Mouse (Mus musculus) midbrain, embryonic 12.5 days (tissue): ENCODE results near the gene Ppp2r5c. TPM values are rescaled to one million over a fixed set of nuclear protein-coding genes. Genes with fewer than 3 reads are reported as not detected.
A peak's percentile ranks its signal among the peaks of the same experiment; 100 is the strongest.

Source experiments
- ATAC-seq: fragments of 200-750 bp; cut with Nextera tagmentation; 2 replicates; pipeline ENCODE4 v1.8.0; 2017; ENCODE audit warnings: low read depth, moderate TSS enrichment, moderate library complexity; ENCODE audit not compliant: low FRiP score
- H3K27ac ChIP-seq: fragments of 300-500 bp; sonication (generic); replicated peaks from 2 replicates; pipeline ENCODE4 v1.5.1; 2016; ENCODE audit warnings: mild to moderate bottlenecking
- H3K27me3 ChIP-seq: fragments of 300-500 bp; sonication (generic); 2 replicates; pipeline ENCODE4 v1.6.1; 2016; ENCODE audit warnings: mild to moderate bottlenecking
- H3K36me3 ChIP-seq: fragments of 300-500 bp; sonication (generic); 2 replicates; pipeline ENCODE4 v1.6.1; 2016
- H3K4me1 ChIP-seq: fragments of 300-500 bp; sonication (generic); 2 replicates; pipeline ENCODE4 v1.6.1; 2016
- H3K4me2 ChIP-seq: fragments of 300-500 bp; sonication (generic); replicated peaks from 2 replicates; pipeline ENCODE4 v1.6.1; 2016; ENCODE audit warnings: mild to moderate bottlenecking, moderate library complexity
- H3K4me3 ChIP-seq: fragments of 300-500 bp; sonication (generic); 2 replicates; pipeline ENCODE4 v1.5.1; 2016; ENCODE audit warnings: mild to moderate bottlenecking
- H3K9ac ChIP-seq: fragments of 300-500 bp; sonication (generic); replicated peaks from 2 replicates; pipeline ENCODE4 v1.6.1; 2016; ENCODE audit warnings: mild to moderate bottlenecking, moderate library complexity
- H3K9me3 ChIP-seq: fragments of 300-500 bp; sonication (generic); 2 replicates; pipeline ENCODE4 v1.6.1; 2016; ENCODE audit warnings: mild to moderate bottlenecking
- WGBS: fragments of 180-500 bp; shearing (Covaris S2); methylation state at CpG from one replicate; pipeline ENCODE4 v1.1.7; 2016; 5-methylcytosine and 5-hydroxymethylcytosine counted together
- polyA plus RNA-seq: library from polyadenylated mRNA; unstranded; fragments of >200 nt; fragmentation: Nextera tagmentation; extraction: Ambion mirVana; gene quantifications from 2 replicates; pipeline ENCODE4 v1.2.1, GENCODE M21; 2016

The Ppp2r5c gene
- polyA plus RNA-seq, 1 experiment from 2014 or later, result 161 TPM

- Histone ChIP-seq H3K4me1 (0 out of 2 replicates have a peak, but pooled peaks cover under 1% of the 10 kb centered on the region), H3K9me3 (no peaks in the 10 kb centered on the region), H3K27ac (no peak overlapping the region), H3K4me2 (no peak overlapping the region), H3K9ac (no peak overlapping the region), H3K36me3 (peaks cover 13% of the 10 kb centered on the region), H3K27me3 (no peaks in the 10 kb centered on the region), H3K4me3 (no peak overlapping the region)
- no peak for ATAC-seq
- WGBS, result 67% methylated on average over 9 of the region's 9 CpGs
These were observed 31.7 kb downstream of the Ppp2r5c start for GRCm38 (mm10) chr12:110478601-110479008.

DNA sequence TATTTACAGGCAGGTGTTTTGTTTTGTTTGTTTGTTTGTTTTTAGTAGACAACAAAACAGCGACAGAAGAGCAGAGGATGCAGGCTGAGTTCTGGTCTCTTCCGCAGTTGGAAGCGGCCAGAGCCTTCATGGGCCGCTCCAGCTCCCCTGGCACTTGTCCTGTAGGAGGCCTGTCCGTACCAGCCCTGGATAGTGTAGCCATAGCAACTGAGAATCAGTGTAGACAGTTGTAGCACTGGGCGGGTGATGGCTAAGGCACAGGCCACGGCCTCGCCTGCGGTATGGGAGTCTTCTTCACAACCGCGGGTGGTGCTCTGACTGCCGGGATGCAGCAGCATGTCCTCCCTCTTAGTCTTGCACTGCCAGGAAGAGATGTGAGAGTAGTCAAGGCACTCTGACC is 32.3 kb downstream of the Ppp2r5c start:
- H3K9ac ChIP-seq, result no peak overlapping the region
- H3K9me3 ChIP-seq, result no peaks in the 10 kb centered on the region
- WGBS, result 86% methylated on average over 12 of the region's 12 CpGs
- H3K27me3 ChIP-seq, result no peaks in the 10 kb centered on the region
- H3K27ac ChIP-seq, result no peak overlapping the region
- peaks cover 13% of the 10 kb centered on the region for H3K36me3 ChIP-seq
- H3K4me3 ChIP-seq, result no peak overlapping the region
- no peak overlapping the region for H3K4me2 ChIP-seq
- peaks cover 7% of the 10 kb centered on the region for H3K4me1 ChIP-seq
- no peak for ATAC-seq

- WGBS, result 86% methylated on average over 4 of the region's 4 CpGs
- Histone ChIP-seq H3K9me3 (no peaks in the 10 kb centered on the region), H3K4me1 (peaks cover 13% of the 10 kb centered on the region), H3K4me3 (no peak overlapping the region), H3K9ac (no peak overlapping the region), H3K4me2 (no peak overlapping the region), H3K27me3 (no peaks in the 10 kb centered on the region), H3K27ac (no peak overlapping the region), H3K36me3 (peaks cover 13% of the 10 kb centered on the region)
- ATAC-seq, result no peak
These were observed 33.8 kb downstream of the Ppp2r5c start for GRCm38 (mm10) chr12:110480701-110481100.

DNA sequence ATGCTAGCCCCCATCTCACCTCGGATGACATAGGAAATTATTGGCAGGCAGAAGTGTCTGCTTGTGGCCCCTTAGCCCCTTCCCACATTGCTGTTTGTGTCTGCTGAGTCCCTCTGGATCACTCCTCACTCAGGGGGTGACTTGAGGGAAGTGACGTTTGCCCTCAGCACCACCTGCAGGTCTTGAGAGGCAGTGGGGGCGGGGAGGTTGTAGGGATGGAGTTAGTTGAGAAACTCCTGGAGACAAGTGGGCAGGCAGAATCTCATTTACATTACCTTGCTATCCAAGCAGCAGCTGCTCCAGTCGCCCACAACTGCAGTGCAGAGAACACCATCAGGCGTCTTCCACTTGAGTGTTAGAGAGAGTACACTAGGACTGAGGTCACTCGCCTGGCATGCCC is 36.8 kb downstream of the Ppp2r5c start:
- 32% methylated on average over 6 of the region's 6 CpGs for WGBS
- ATAC-seq, result no peak

GRCm38 (mm10) chr12:110484824-110485584 is 38.1 kb downstream of the Ppp2r5c start:
- WGBS, result 2% methylated on average over 17 of the region's 17 CpGs
- Histone ChIP-seq H3K4me3 (peak overlapping the region; percentile 74), H3K27me3 (no peaks in the 10 kb centered on the region), H3K4me1 (peaks cover 34% of the 10 kb centered on the region), H3K9ac (peak overlapping the region; percentile 82), H3K27ac (peak overlapping the region; percentile 98), H3K9me3 (0 out of 2 replicates have a peak, but pooled peaks cover under 1% of the 10 kb centered on the region), H3K36me3 (peaks cover 4% of the 10 kb centered on the region; the same call in 1 of the 2 replicates), H3K4me2 (peak overlapping the region; percentile 97)
- peak; percentile 61 for ATAC-seq

More for the DNA sequence above, 36.8 kb downstream of the Ppp2r5c start:
- Histone ChIP-seq H3K4me3 (no peak overlapping the region), H3K4me2 (no peak overlapping the region), H3K36me3 (peaks cover 4% of the 10 kb centered on the region; the same call in 1 of the 2 replicates), H3K27ac (no peak overlapping the region), H3K9me3 (no peaks in the 10 kb centered on the region), H3K27me3 (no peaks in the 10 kb centered on the region), H3K9ac (no peak overlapping the region; the same call in 1 of the 2 replicates), H3K4me1 (peaks cover 34% of the 10 kb centered on the region)

DNA sequence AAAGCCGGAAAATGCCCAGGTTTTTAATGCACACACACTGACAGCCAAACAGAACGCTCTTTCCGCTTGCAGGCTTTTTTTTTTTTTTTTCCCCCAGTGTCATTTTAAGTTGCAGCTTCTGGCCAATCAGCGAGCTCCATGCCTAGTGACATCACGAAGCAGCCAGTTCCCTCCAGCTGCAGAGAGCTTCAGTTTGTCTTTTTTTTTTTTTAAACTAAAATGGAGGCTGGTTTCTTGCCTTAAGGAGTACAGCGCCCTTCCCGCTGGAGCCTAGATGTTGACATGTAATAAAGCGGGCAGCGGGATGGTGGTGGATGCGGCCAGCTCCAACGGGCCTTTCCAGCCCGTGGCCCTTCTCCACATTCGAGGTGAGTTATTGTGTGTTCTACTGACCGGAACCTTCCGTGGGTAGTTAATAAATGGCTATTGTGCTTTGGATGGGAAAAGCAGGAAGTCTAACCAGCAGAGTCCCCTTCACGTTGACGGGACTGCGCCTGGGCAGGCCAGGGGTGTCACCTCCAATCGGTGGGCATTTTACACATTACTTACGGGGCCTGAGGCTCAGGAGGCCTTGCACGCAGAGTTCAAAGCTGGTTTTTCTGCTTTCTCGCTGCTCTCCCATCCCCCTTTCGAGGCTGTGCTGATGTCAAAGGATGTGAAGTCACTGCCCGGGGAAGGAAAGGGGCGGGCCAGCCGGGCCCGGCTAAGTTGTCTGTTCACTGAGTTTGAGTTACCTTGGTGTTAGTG is 38.8 kb downstream of the Ppp2r5c start:
- peak overlapping the region; percentile 98 for H3K27ac ChIP-seq
- 0 out of 2 replicates have a peak, but pooled peaks cover 4% of the 10 kb centered on the region for H3K9me3 ChIP-seq

GRCm38 (mm10) chr12:110486852-110487251 is 39.9 kb downstream of the Ppp2r5c start:
- Histone ChIP-seq H3K4me2 (peak overlapping the region; percentile 97), H3K36me3 (peaks cover 4% of the 10 kb centered on the region), H3K9ac (peak overlapping the region; percentile 82), H3K27ac (0 out of 2 replicates have a peak overlapping the region, but pooled peaks have one; percentile 98), H3K4me1 (peaks cover 34% of the 10 kb centered on the region), H3K9me3 (0 out of 2 replicates have a peak, but pooled peaks cover 4% of the 10 kb centered on the region), H3K27me3 (no peaks in the 10 kb centered on the region), H3K4me3 (peak overlapping the region; percentile 74)
- WGBS, result 82% methylated on average over 5 of the region's 5 CpGs
- ATAC-seq, result no peak

More for the DNA sequence above, 38.8 kb downstream of the Ppp2r5c start:
- Histone ChIP-seq H3K4me2 (peak overlapping the region; percentile 97), H3K4me3 (peak overlapping the region; percentile 74), H3K4me1 (peaks cover 34% of the 10 kb centered on the region), H3K27me3 (no peaks in the 10 kb centered on the region), H3K36me3 (peaks cover 4% of the 10 kb centered on the region), H3K9ac (peak overlapping the region; percentile 82)
- ATAC-seq, result peak; percentile 82
- WGBS, result under 1% methylated on average over 27 of the region's 27 CpGs

GRCm38 (mm10) chr12:110488031-110488430 is 41.1 kb downstream of the Ppp2r5c start:
- H3K9me3 ChIP-seq, result 0 out of 2 replicates have a peak, but pooled peaks cover 4% of the 10 kb centered on the region
- peaks cover 34% of the 10 kb centered on the region for H3K4me1 ChIP-seq
- no peak for ATAC-seq
- no peak overlapping the region for H3K9ac ChIP-seq
- H3K27ac ChIP-seq, result no peak overlapping the region
- WGBS, result 82% methylated on average over 9 of the region's 9 CpGs
- peak overlapping the region; percentile 97; the same call in 1 of the 2 replicates for H3K4me2 ChIP-seq
- H3K4me3 ChIP-seq, result no peak overlapping the region
- H3K36me3 ChIP-seq, result peaks cover 1% of the 10 kb centered on the region; the same call in 1 of the 2 replicates
- no peaks in the 10 kb centered on the region for H3K27me3 ChIP-seq

DNA sequence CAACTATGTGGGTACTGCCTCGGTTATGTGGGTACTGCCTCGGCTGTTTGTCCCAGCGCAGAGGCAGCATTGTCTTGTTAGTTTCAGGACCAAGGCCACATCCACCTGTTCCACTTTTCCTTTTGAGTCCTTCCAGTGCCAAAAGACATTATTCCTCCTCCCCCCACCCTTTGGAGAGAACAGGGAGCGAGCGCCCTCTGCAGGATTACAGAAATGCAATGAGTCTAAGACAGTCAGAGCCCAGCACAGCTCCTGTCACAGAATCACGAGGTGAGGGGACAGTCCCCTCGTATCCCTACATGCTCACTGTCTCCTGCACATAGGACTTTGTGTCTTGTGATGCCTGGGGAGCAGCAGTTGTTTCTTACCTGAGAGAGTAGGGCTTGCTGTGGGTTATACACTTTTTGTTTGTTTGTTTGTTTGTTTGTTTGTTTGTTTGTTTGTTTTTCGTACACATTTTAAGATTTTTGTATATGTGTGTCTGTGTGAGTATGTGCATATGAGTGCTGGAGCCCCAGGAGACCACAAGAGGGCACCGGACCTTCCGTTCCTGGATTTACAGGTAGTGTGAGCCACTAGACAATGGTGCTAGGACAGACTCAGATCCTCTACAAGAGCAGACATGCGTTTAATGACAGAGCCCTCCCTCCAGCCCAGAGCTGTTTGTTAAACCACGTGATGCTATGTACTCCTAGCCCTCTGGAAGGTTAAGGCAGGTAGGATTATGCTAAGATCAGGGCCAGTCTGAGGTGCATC is 43.2 kb downstream of the Ppp2r5c start:
- Histone ChIP-seq H3K4me2 (no peak overlapping the region), H3K27ac (no peak overlapping the region), H3K9me3 (0 out of 2 replicates have a peak, but pooled peaks cover 4% of the 10 kb centered on the region), H3K9ac (no peak overlapping the region), H3K4me1 (peaks cover 21% of the 10 kb centered on the region), H3K4me3 (no peak overlapping the region), H3K36me3 (no peaks in the 10 kb centered on the region; the same call in 1 of the 2 replicates), H3K27me3 (no peaks in the 10 kb centered on the region)
- no peak for ATAC-seq
- WGBS, result 92% methylated on average over 12 of the region's 12 CpGs

DNA sequence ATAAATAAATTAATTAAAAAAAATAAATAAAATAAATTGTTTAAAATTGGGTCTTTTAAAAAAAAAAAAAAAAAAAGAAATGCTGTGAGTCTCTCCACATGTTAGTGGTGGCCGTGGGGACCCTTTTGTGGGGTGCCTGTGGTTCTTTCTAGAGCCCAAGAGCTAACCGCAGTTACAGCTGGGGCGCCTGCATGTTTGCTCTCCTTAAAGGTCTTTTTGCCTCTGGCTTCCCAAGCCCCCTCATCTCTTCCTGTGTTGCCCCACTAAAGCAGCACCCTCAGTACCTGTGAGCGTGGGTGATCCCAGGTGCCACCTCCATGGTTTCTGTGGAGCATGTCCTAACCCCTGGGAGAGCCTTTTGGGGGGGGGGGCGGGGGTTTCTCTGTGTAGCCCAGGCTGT is 45.5 kb downstream of the Ppp2r5c start:
- H3K9ac ChIP-seq, result no peak overlapping the region
- no peak overlapping the region for H3K27ac ChIP-seq
- no peak overlapping the region for H3K4me3 ChIP-seq
- 0 out of 2 replicates have a peak, but pooled peaks cover 4% of the 10 kb centered on the region for H3K9me3 ChIP-seq
- WGBS, result 99% methylated on average over 5 of the region's 5 CpGs
- H3K27me3 ChIP-seq, result no peaks in the 10 kb centered on the region
- ATAC-seq, result no peak
- H3K36me3 ChIP-seq, result no peaks in the 10 kb centered on the region; the same call in 1 of the 2 replicates
- H3K4me2 ChIP-seq, result no peak overlapping the region
- peaks cover 9% of the 10 kb centered on the region for H3K4me1 ChIP-seq

- Histone ChIP-seq H3K4me3 (no peak overlapping the region), H3K9me3 (0 out of 2 replicates have a peak, but pooled peaks cover 4% of the 10 kb centered on the region), H3K36me3 (no peaks in the 10 kb centered on the region; the same call in 1 of the 2 replicates), H3K4me2 (no peak overlapping the region), H3K9ac (no peak overlapping the region), H3K4me1 (peaks cover 9% of the 10 kb centered on the region), H3K27me3 (no peaks in the 10 kb centered on the region), H3K27ac (no peak overlapping the region)
- no peak for ATAC-seq
- WGBS, result 96% methylated on average over 13 of the region's 13 CpGs
These were observed 46.9 kb downstream of the Ppp2r5c start for GRCm38 (mm10) chr12:110493597-110494369.
